Mouse (Mus musculus): ENCODE measurements around the gene Nsmce4a. TPM values are rescaled to one million over a fixed set of nuclear protein-coding genes. Genes with fewer than 3 reads are reported as not detected.

Nsmce4a gene
- polyA plus RNA-seq, 1 experiment = 39.8 TPM

- no peak for DNase-seq
- no peak overlapping the region for H3K27ac ChIP-seq (ENCODE audit: insufficient read depth, low read depth, low read length)
- H3K4me3 ChIP-seq (ENCODE audit: insufficient read depth, low read depth, low read length) = no peak overlapping the region
- no peaks in the 10 kb centered on the region; the same call in 1 of the 2 replicates for H3K36me3 ChIP-seq (ENCODE audit: control insufficient read depth, insufficient read depth, low read length)
- no peaks in the 10 kb centered on the region for H3K27me3 ChIP-seq (replicated peaks; ENCODE audit: control insufficient read depth, insufficient read depth, low read length)
- TF ChIP-seq CTCF (conservative IDR thresholded peaks at IDR 0.05; ENCODE audit: insufficient read depth, insufficient read length, low read depth, low read length) = no peak
- no peak for TF ChIP-seq POLR2A (IDR thresholded peaks at IDR 0.05; ENCODE audit: low read depth, low read length)
- H3K4me1 ChIP-seq (ENCODE audit: control insufficient read depth, insufficient read depth, low read length) = peaks cover 4% of the 10 kb centered on the region; the same call in 1 of the 2 replicates
Measured at GRCm38 (mm10) chr7:130492026-130492425, 80.9 kb downstream of the Nsmce4a start.

Other genes with a start within 250 kb of the Nsmce4a start
- gene Ate1, start 52.7 kb downstream of the Nsmce4a start, polyA plus RNA-seq (2012; rRNA removed) = 7.3 and 10.6 TPM in 2 replicates
- gene Tacc2, start 4.3 kb upstream of the Nsmce4a start, polyA plus RNA-seq (2012; rRNA removed) = 72.2 and 78.4 TPM in 2 replicates
- 0.06 and 0.12 TPM in 2 replicates for gene Btbd16, start 201.0 kb upstream of the Nsmce4a start, polyA plus RNA-seq (2012; rRNA removed)

Data from kidney, adult 2 months (tissue).